Mouse (Mus musculus): Measurements from ENCODE around the gene Gpcpd1. TPM values are rescaled to one million over a fixed set of nuclear protein-coding genes. Genes with fewer than 3 reads are reported as not detected.

The Gpcpd1 gene
- polyA plus RNA-seq, 1 experiment, result 9.1 TPM

GRCm38 (mm10) chr2:132509261-132509660, 78.3 kb downstream of the Gpcpd1 start:
- Histone ChIP-seq H3K36me3 (ENCODE audit: control insufficient read depth) (no peaks in the 10 kb centered on the region), H3K4me1 (ENCODE audit: control insufficient read depth) (peaks cover 20% of the 10 kb centered on the region), H3K27me3 (ENCODE audit: control insufficient read depth) (no peaks in the 10 kb centered on the region), H3K4me3 (replicated peaks) (no peak overlapping the region), H3K9me3 (ENCODE audit: control insufficient read depth, low read length) (no peaks in the 10 kb centered on the region)
- no peak for TF ChIP-seq GATA1 (IDR thresholded peaks at IDR 0.05; ENCODE audit: low read length)
- TF ChIP-seq TAL1 (IDR thresholded peaks at IDR 0.05; ENCODE audit: low read length), result no peak

- H3K4me3 ChIP-seq (replicated peaks), result no peak overlapping the region
- H3K27me3 ChIP-seq (ENCODE audit: control insufficient read depth), result no peaks in the 10 kb centered on the region
- TF ChIP-seq GATA1 (IDR thresholded peaks at IDR 0.05; ENCODE audit: low read length), result no peak
- no peak for TF ChIP-seq TAL1 (IDR thresholded peaks at IDR 0.05; ENCODE audit: low read length)
- H3K36me3 ChIP-seq (ENCODE audit: control insufficient read depth), result no peaks in the 10 kb centered on the region
- no peaks in the 10 kb centered on the region for H3K9me3 ChIP-seq (ENCODE audit: control insufficient read depth, low read length)
- peaks cover 7% of the 10 kb centered on the region for H3K4me1 ChIP-seq (ENCODE audit: control insufficient read depth)
These were observed 80.0 kb downstream of the Gpcpd1 start for GRCm38 (mm10) chr2:132507521-132507920.

- Histone ChIP-seq H3K27me3 (ENCODE audit: control insufficient read depth) (no peaks in the 10 kb centered on the region), H3K4me1 (ENCODE audit: control insufficient read depth) (peaks cover 3% of the 10 kb centered on the region), H3K4me3 (replicated peaks) (no peak overlapping the region), H3K36me3 (ENCODE audit: control insufficient read depth) (no peaks in the 10 kb centered on the region), H3K9me3 (ENCODE audit: control insufficient read depth, low read length) (no peaks in the 10 kb centered on the region)
- TF ChIP-seq GATA1 (IDR thresholded peaks at IDR 0.05; ENCODE audit: low read length), result no peak
- no peak for TF ChIP-seq TAL1 (IDR thresholded peaks at IDR 0.05; ENCODE audit: low read length)
These were observed 80.4 kb downstream of the Gpcpd1 start for GRCm38 (mm10) chr2:132507091-132507490.

- Histone ChIP-seq H3K36me3 (ENCODE audit: control insufficient read depth) (no peaks in the 10 kb centered on the region), H3K4me3 (replicated peaks) (no peak overlapping the region), H3K4me1 (ENCODE audit: control insufficient read depth) (no peaks in the 10 kb centered on the region; the same call in 1 of the 2 replicates), H3K27me3 (ENCODE audit: control insufficient read depth) (no peaks in the 10 kb centered on the region), H3K9me3 (ENCODE audit: control insufficient read depth, low read length) (no peaks in the 10 kb centered on the region)
- TF ChIP-seq GATA1 (IDR thresholded peaks at IDR 0.05; ENCODE audit: low read length) (no peak), TAL1 (IDR thresholded peaks at IDR 0.05; ENCODE audit: low read length) (no peak)
These were observed 81.7 kb downstream of the Gpcpd1 start for GRCm38 (mm10) chr2:132505828-132506227.

GRCm38 (mm10) chr2:132498344-132498743, 89.2 kb downstream of the Gpcpd1 start:
- no peaks in the 10 kb centered on the region for H3K9me3 ChIP-seq (ENCODE audit: control insufficient read depth, low read length)
- H3K4me3 ChIP-seq (replicated peaks), result no peak overlapping the region
- H3K27me3 ChIP-seq (ENCODE audit: control insufficient read depth), result no peaks in the 10 kb centered on the region
- H3K36me3 ChIP-seq (ENCODE audit: control insufficient read depth), result no peaks in the 10 kb centered on the region
- TF ChIP-seq TAL1 (IDR thresholded peaks at IDR 0.05; ENCODE audit: low read length), result no peak
- no peak for TF ChIP-seq GATA1 (IDR thresholded peaks at IDR 0.05; ENCODE audit: low read length)
- no peaks in the 10 kb centered on the region for H3K4me1 ChIP-seq (ENCODE audit: control insufficient read depth)

- no peaks in the 10 kb centered on the region for H3K9me3 ChIP-seq (ENCODE audit: control insufficient read depth, low read length)
- no peaks in the 10 kb centered on the region for H3K36me3 ChIP-seq (ENCODE audit: control insufficient read depth)
- TF ChIP-seq TAL1 (IDR thresholded peaks at IDR 0.05; ENCODE audit: low read length) (no peak), GATA1 (IDR thresholded peaks at IDR 0.05; ENCODE audit: low read length) (no peak)
- no peaks in the 10 kb centered on the region for H3K4me1 ChIP-seq (ENCODE audit: control insufficient read depth)
- H3K27me3 ChIP-seq (ENCODE audit: control insufficient read depth), result no peaks in the 10 kb centered on the region
- H3K4me3 ChIP-seq (replicated peaks), result no peak overlapping the region
These were observed 90.0 kb downstream of the Gpcpd1 start for GRCm38 (mm10) chr2:132497412-132498135.

GRCm38 (mm10) chr2:132493184-132493583, 94.3 kb downstream of the Gpcpd1 start:
- Histone ChIP-seq H3K9me3 (ENCODE audit: control insufficient read depth, low read length) (no peaks in the 10 kb centered on the region), H3K4me1 (ENCODE audit: control insufficient read depth) (no peaks in the 10 kb centered on the region), H3K27me3 (ENCODE audit: control insufficient read depth) (0 out of 2 replicates have a peak, but pooled peaks cover 2% of the 10 kb centered on the region), H3K4me3 (replicated peaks) (no peak overlapping the region), H3K36me3 (ENCODE audit: control insufficient read depth) (no peaks in the 10 kb centered on the region)
- no peak for TF ChIP-seq GATA1 (IDR thresholded peaks at IDR 0.05; ENCODE audit: low read length)
- no peak for TF ChIP-seq TAL1 (IDR thresholded peaks at IDR 0.05; ENCODE audit: low read length)

GRCm38 (mm10) chr2:132485454-132485853, 102.1 kb downstream of the Gpcpd1 start:
- Histone ChIP-seq H3K27me3 (ENCODE audit: control insufficient read depth) (0 out of 2 replicates have a peak, but pooled peaks cover 2% of the 10 kb centered on the region), H3K4me1 (ENCODE audit: control insufficient read depth) (peaks cover 2% of the 10 kb centered on the region), H3K36me3 (ENCODE audit: control insufficient read depth) (no peaks in the 10 kb centered on the region), H3K9me3 (ENCODE audit: control insufficient read depth, low read length) (peaks cover 5% of the 10 kb centered on the region), H3K4me3 (replicated peaks) (no peak overlapping the region)
- no peak for TF ChIP-seq GATA1 (IDR thresholded peaks at IDR 0.05; ENCODE audit: low read length)
- no peak for TF ChIP-seq TAL1 (IDR thresholded peaks at IDR 0.05; ENCODE audit: low read length)

GRCm38 (mm10) chr2:132481547-132481946, 106.0 kb downstream of the Gpcpd1 start:
- Histone ChIP-seq H3K27me3 (ENCODE audit: control insufficient read depth) (no peaks in the 10 kb centered on the region), H3K9me3 (ENCODE audit: control insufficient read depth, low read length) (peaks cover 5% of the 10 kb centered on the region), H3K36me3 (ENCODE audit: control insufficient read depth) (no peaks in the 10 kb centered on the region), H3K4me1 (ENCODE audit: control insufficient read depth) (peaks cover 2% of the 10 kb centered on the region), H3K4me3 (replicated peaks) (no peak overlapping the region)
- no peak for TF ChIP-seq TAL1 (IDR thresholded peaks at IDR 0.05; ENCODE audit: low read length)
- TF ChIP-seq GATA1 (IDR thresholded peaks at IDR 0.05; ENCODE audit: low read length), result no peak

Other genes starting within 250 kb of the Gpcpd1 start
- 0.01 TPM in 1 of 2 replicates, not detected in the other for gene Prokr2, start 202.3 kb downstream of the Gpcpd1 start, polyA plus RNA-seq (2012)
- gene Shld1, start 99.2 kb upstream of the Gpcpd1 start, polyA plus RNA-seq (2012), result 0.12 and 0.28 TPM in 2 replicates
- 0.01 TPM in 1 of 2 replicates, not detected in the other for gene Chgb, start 193.5 kb upstream of the Gpcpd1 start, polyA plus RNA-seq (2012)
- 0.06 TPM in 2 replicates for gene Trmt6, start 228.3 kb upstream of the Gpcpd1 start, polyA plus RNA-seq (2012)
- 0.08 and 0.13 TPM in 2 replicates for gene Mcm8, start 228.4 kb upstream of the Gpcpd1 start, polyA plus RNA-seq (2012)

Data from erythroblast, embryonic 14.5 days (primary cell).